Mouse (Mus musculus) ES-Bruce4 (cell line): ENCODE data around the gene Slc18b1. TPM values are rescaled to one million over a fixed set of nuclear protein-coding genes. Genes with fewer than 3 reads are reported as not detected.
A peak's percentile ranks its signal among the peaks of the same experiment; 100 is the strongest.

Experiments used
- H3K27ac ChIP-seq: 2 replicates; pipeline ENCODE4 v1.5.1; 2012; ENCODE audit warnings: low read length, inconsistent platforms; ENCODE audit not compliant: insufficient read depth
- H3K27me3 ChIP-seq: 2 replicates; pipeline ENCODE4 v1.6.1; 2012; ENCODE audit warnings: mild to moderate bottlenecking, low read length, inconsistent platforms; ENCODE audit not compliant: control insufficient read depth, poor library complexity, insufficient read depth, severe bottlenecking
- H3K36me3 ChIP-seq: 2 replicates; pipeline ENCODE4 v1.6.1; 2012; ENCODE audit warnings: inconsistent platforms, mild to moderate bottlenecking, low read length, moderate library complexity; ENCODE audit not compliant: control insufficient read depth, poor library complexity, insufficient read depth, severe bottlenecking
- H3K4me1 ChIP-seq: one replicate; pipeline ENCODE4 v1.8.1; 2011; ENCODE audit warnings: low read length; ENCODE audit not compliant: control insufficient read depth, insufficient read depth
- H3K4me3 ChIP-seq: 2 replicates; pipeline ENCODE4 v1.5.1; 2011; ENCODE audit warnings: low read depth, mild to moderate bottlenecking, low read length
- H3K9ac ChIP-seq: 2 replicates; pipeline ENCODE4 v1.6.1; 2012; ENCODE audit warnings: low read depth, mild to moderate bottlenecking, inconsistent platforms; ENCODE audit not compliant: poor library complexity, severe bottlenecking
- H3K9me3 ChIP-seq: replicated peaks from 2 replicates; pipeline ENCODE4 v1.6.1; 2012; ENCODE audit warnings: mild to moderate bottlenecking, low read length, inconsistent platforms; ENCODE audit not compliant: control insufficient read depth, poor library complexity, insufficient read depth, severe bottlenecking
- CTCF ChIP-seq: IDR thresholded peaks from one replicate; pipeline ENCODE4 v1.8.1; 2011; ENCODE audit warnings: low read depth, low read length
- EP300 ChIP-seq: IDR thresholded peaks from 2 replicates; pipeline ENCODE4 v1.6.1; 2011; ENCODE audit warnings: low read depth, low read length; ENCODE audit not compliant: insufficient read depth
- POLR2A ChIP-seq: IDR thresholded peaks from one replicate; pipeline ENCODE4 v1.8.1; 2011; ENCODE audit warnings: low read length; ENCODE audit not compliant: insufficient read depth
- polyA plus RNA-seq: library from polyadenylated mRNA; stranded (reverse); fragments of >200 nt; gene quantifications from 2 replicates; pipeline ENCODE4 v1.2.4, GENCODE M21; 2011; ENCODE audit warnings: low read depth; ENCODE audit not compliant: missing spikeins, insufficient read depth, insufficient read length

Slc18b1 gene
- polyA plus RNA-seq, 1 experiment, result 2.9 TPM

GRCm38 (mm10) chr10:23787062-23787821, 9.5 kb upstream of the Slc18b1 start, which contains the start of gene Rps12:
Rps12 (minus strand) TSS chr10:23787275.
- peak within 1 kb of the TSS; percentile 89 for H3K27ac ChIP-seq
- no peaks in the 10 kb centered on the region for H3K27me3 ChIP-seq
- TF ChIP-seq EP300 (no peak), POLR2A (peak; percentile 85)
- no peaks in the 10 kb centered on the region for H3K4me1 ChIP-seq
- no peaks in the 10 kb centered on the region for H3K9me3 ChIP-seq
- H3K4me3 ChIP-seq, result peak within 1 kb of the TSS; percentile 100
- peaks cover 42% of the 10 kb centered on the region for H3K36me3 ChIP-seq
- H3K9ac ChIP-seq, result peak within 1 kb of the TSS; percentile 96

GRCm38 (mm10) chr10:23788056-23788600, 8.7 kb upstream of the Slc18b1 start:
- Histone ChIP-seq H3K9ac (peak overlapping the region; percentile 96), H3K4me3 (peak overlapping the region; percentile 96), H3K9me3 (no peaks in the 10 kb centered on the region), H3K27ac (peak overlapping the region; percentile 89), H3K4me1 (no peaks in the 10 kb centered on the region), H3K27me3 (no peaks in the 10 kb centered on the region), H3K36me3 (peaks cover 37% of the 10 kb centered on the region)
- no peak for TF ChIP-seq EP300
- TF ChIP-seq CTCF, result no peak
- TF ChIP-seq POLR2A, result no peak

GRCm38 (mm10) chr10:23795871-23796520, 790 bp upstream of the Slc18b1 start:
- no peak for TF ChIP-seq POLR2A
- Histone ChIP-seq H3K27me3 (no peaks in the 10 kb centered on the region), H3K4me1 (no peaks in the 10 kb centered on the region), H3K27ac (no peak overlapping the region), H3K4me3 (no peak overlapping the region), H3K9me3 (no peaks in the 10 kb centered on the region), H3K36me3 (no peaks in the 10 kb centered on the region), H3K9ac (peak overlapping the region; percentile 68; the same call in 1 of the 2 replicates)

- 0 out of 2 replicates have a peak overlapping the region, but pooled peaks have one; percentile 68 for H3K9ac ChIP-seq
- no peak for TF ChIP-seq POLR2A
- TF ChIP-seq CTCF, result no peak
- TF ChIP-seq EP300, result no peak
- H3K4me3 ChIP-seq, result no peak overlapping the region
Measured at GRCm38 (mm10) chr10:23797606-23798005, 820 bp downstream of the Slc18b1 start.

GRCm38 (mm10) chr10:23798142-23798541, 1.4 kb downstream of the Slc18b1 start:
- TF ChIP-seq EP300 (no peak), CTCF (no peak), POLR2A (no peak)
- no peak overlapping the region for H3K27ac ChIP-seq
- no peak overlapping the region for H3K9ac ChIP-seq
- H3K27me3 ChIP-seq, result no peaks in the 10 kb centered on the region
- H3K36me3 ChIP-seq, result no peaks in the 10 kb centered on the region
- no peaks in the 10 kb centered on the region for H3K4me1 ChIP-seq
- no peak overlapping the region for H3K4me3 ChIP-seq
- no peaks in the 10 kb centered on the region for H3K9me3 ChIP-seq

More at GRCm38 (mm10) chr10:23797606-23798005, 820 bp downstream of the Slc18b1 start:
- H3K27me3 ChIP-seq, result no peaks in the 10 kb centered on the region
- H3K27ac ChIP-seq, result no peak overlapping the region
- no peaks in the 10 kb centered on the region for H3K36me3 ChIP-seq
- H3K9me3 ChIP-seq, result no peaks in the 10 kb centered on the region
- no peaks in the 10 kb centered on the region for H3K4me1 ChIP-seq

GRCm38 (mm10) chr10:23799933-23800332, 3.1 kb downstream of the Slc18b1 start:
- Histone ChIP-seq H3K27me3 (no peaks in the 10 kb centered on the region), H3K27ac (no peak overlapping the region), H3K36me3 (no peaks in the 10 kb centered on the region), H3K9ac (no peak overlapping the region), H3K4me1 (peaks cover 2% of the 10 kb centered on the region), H3K4me3 (no peak overlapping the region), H3K9me3 (no peaks in the 10 kb centered on the region)
- TF ChIP-seq EP300, result no peak
- no peak for TF ChIP-seq POLR2A
- no peak for TF ChIP-seq CTCF
